Mouse (Mus musculus): ENCODE measurements around the gene Gigyf1. TPM values are rescaled to one million over a fixed set of nuclear protein-coding genes. Genes with fewer than 3 reads are reported as not detected.

The Gigyf1 gene
- polyA plus RNA-seq, 1 experiment from 2014 or later, result 9.5 TPM

DNA sequence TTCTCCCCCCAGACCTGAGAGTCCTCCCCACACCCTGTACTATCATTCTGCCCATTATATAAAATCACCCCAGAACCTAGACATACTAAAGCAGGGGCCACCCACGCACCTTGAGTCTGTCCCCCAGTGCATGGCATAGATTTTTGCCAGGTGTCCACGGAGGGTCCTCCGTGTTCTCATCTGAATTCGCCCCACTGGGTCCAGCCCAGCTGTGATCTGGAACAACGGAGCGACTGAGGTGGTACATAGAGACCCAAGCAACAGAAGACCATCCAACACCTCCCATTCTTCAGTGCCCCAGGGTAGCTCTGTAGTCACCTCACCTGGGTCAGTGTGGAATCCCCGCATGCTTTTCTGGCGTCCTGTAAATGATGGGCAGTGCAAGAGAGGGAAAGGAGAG lies 11.7 kb downstream of the Gigyf1 start:
- Histone ChIP-seq H3K4me2 (ENCODE audit: low read depth) (peak overlapping the region; percentile 69), H3K9ac (ENCODE audit: low read length) (peak overlapping the region; percentile 93), H3K4me3 (ENCODE audit: low read depth, low read length) (peak overlapping the region; percentile 89), H3K27ac (ENCODE audit: low read depth, low read length) (peak overlapping the region; percentile 94), H3K27me3 (ENCODE audit: control insufficient read depth, insufficient read depth, low read length) (no peaks in the 10 kb centered on the region), H3K4me1 (ENCODE audit: control insufficient read depth, insufficient read depth, low read length) (peaks cover 14% of the 10 kb centered on the region; the same call in 1 of the 2 replicates), H3K9me3 (ENCODE audit: control insufficient read depth, low read length) (no peaks in the 10 kb centered on the region), H3K36me3 (ENCODE audit: control insufficient read depth, insufficient read depth, low read length) (peaks cover 20% of the 10 kb centered on the region)
- 80% methylated on average over 8 of the region's 8 CpGs for WGBS
- no peak for ATAC-seq (ENCODE audit: insufficient read depth, low FRiP score, low TSS enrichment)
- DNase-seq (ENCODE audit: low spot score), result no peak

DNA sequence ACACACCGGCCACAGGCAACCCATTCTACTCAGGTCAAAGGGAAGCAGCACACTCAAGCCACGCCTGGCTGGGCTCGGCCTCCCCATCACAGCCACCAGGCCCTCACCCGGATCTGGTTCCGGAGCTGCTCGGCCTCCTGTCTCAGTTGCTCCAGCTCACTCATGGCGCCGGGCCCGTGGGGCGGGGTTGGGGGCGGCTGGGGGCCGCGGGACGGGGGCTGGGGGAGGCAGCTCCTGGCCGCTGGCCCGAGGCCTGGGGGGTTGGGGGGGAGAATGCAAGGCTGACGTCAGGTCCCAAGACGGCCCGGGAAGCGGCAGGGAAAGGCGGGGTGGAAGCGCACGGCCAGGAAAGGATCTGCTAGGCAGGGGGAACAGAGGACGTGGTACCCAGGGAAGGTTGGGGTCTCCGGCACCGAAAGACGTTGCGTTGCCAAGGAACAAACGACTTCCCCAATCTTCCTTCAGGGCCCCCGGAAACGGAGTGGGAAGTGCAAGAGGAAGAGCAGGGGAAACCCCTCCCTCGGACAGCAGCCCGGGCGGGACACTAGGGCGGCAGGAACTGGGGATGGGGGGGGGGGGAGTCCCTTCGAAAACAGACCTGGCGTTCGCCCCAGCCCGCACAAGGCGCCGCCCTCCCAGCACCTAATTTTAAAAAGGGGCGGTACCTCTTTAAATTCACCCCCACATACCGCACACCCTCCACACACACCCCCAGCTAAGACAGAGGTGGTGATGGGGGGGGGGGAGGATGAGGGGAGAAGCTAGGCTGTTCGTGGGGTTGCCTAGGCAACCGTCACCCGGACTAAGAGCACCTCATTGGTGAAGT lies 12.5 kb downstream of the Gigyf1 start:
- Histone ChIP-seq H3K9me3 (ENCODE audit: control insufficient read depth, low read length) (no peaks in the 10 kb centered on the region), H3K27me3 (ENCODE audit: control insufficient read depth, insufficient read depth, low read length) (no peaks in the 10 kb centered on the region), H3K36me3 (ENCODE audit: control insufficient read depth, insufficient read depth, low read length) (peaks cover 18% of the 10 kb centered on the region), H3K4me3 (ENCODE audit: low read depth, low read length) (peak overlapping the region; percentile 89), H3K4me2 (ENCODE audit: low read depth) (peak overlapping the region; percentile 69), H3K9ac (ENCODE audit: low read length) (peak overlapping the region; percentile 93), H3K4me1 (ENCODE audit: control insufficient read depth, insufficient read depth, low read length) (peaks cover 14% of the 10 kb centered on the region; the same call in 1 of the 2 replicates), H3K27ac (ENCODE audit: low read depth, low read length) (peak overlapping the region; percentile 94)
- WGBS, result under 1% methylated on average over 42 of the region's 46 CpGs
- DNase-seq (ENCODE audit: low spot score), result peak; percentile 91
- ATAC-seq (ENCODE audit: insufficient read depth, low FRiP score, low TSS enrichment), result peak; percentile 43

DNA sequence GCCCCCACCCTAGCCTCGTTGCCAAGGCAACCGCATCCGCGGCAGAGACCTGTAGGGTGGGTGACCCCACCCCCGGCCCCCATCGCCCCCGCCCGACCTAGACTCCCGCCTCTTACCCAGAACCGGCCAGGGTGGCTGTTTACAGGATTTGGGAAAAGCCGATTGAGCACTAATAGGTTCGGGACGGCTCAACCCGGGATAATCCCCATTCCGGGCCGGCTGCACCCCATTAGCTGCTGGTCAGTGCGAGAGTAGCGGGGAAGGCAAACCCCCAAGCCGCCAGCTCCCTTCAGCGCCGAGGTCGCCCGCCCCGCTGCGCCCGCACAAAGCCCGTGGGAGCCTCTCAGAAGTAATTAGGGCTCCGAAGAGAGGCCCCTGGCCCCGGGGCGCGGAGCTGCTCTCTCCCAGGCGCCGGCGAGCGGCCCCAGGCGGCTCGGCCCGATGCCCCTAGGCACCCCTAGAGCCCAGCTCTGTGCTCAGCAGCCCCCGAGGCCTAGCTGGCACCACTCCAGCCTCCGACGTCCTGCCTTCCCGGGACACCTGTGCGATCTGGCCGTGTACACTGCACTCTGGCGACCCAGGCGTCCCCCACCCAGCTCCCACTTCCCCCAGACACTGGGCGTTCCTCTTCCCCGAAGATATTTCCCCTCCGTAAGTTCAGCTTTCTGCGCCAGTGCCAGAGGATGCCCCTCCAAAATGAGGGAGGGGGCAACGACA lies 13.2 kb downstream of the Gigyf1 start:
- no peaks in the 10 kb centered on the region for H3K9me3 ChIP-seq (ENCODE audit: control insufficient read depth, low read length)
- DNase-seq (ENCODE audit: low spot score) (peak; percentile 67), ATAC-seq (ENCODE audit: insufficient read depth, low FRiP score, low TSS enrichment) (peak; percentile 17)
- H3K27ac ChIP-seq (ENCODE audit: low read depth, low read length), result peak overlapping the region; percentile 94
- peak overlapping the region; percentile 93 for H3K9ac ChIP-seq (ENCODE audit: low read length)
- H3K27me3 ChIP-seq (ENCODE audit: control insufficient read depth, insufficient read depth, low read length), result no peaks in the 10 kb centered on the region
- H3K4me2 ChIP-seq (ENCODE audit: low read depth), result peak overlapping the region; percentile 69
- H3K36me3 ChIP-seq (ENCODE audit: control insufficient read depth, insufficient read depth, low read length), result peaks cover 15% of the 10 kb centered on the region
- peak overlapping the region; percentile 89 for H3K4me3 ChIP-seq (ENCODE audit: low read depth, low read length)
- WGBS, result under 1% methylated on average over 49 of the region's 51 CpGs
- H3K4me1 ChIP-seq (ENCODE audit: control insufficient read depth, insufficient read depth, low read length), result peaks cover 14% of the 10 kb centered on the region; the same call in 1 of the 2 replicates

DNA sequence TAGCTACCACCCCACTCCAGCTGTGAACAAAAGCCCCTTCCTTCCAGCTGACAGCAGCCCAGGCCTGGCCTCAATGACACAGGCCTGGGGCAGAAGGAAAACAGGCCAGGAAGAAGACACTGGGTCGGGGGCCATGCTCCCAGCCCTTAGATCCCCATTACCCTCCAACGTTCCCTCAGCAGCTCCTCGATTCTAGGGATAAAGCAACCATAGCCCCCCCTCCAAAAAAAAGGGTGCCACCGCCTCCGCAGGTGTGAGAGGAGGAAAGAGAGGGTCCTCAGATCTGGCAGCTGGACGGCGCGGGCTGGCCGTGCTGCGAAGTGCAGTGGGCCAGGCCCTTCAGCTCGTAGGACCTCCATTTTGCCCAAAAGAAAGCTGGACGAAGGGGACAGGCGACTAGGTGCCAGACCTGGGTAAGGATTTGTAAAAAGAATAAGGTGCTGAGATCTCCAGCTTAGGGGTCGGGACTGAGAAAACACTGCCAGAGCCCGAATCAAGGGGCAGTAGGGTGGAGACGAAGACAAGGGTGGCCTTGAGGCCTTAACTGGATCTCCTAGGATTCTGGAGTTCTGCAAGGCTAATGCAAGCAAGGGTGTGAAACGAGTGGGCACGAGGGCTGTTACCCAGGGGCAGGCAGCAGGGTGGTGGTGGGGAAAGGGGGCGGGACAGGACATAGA lies 13.9 kb downstream of the Gigyf1 start:
- no peak for ATAC-seq (ENCODE audit: insufficient read depth, low FRiP score, low TSS enrichment)
- Histone ChIP-seq H3K4me3 (ENCODE audit: low read depth, low read length) (peak overlapping the region; percentile 89), H3K4me2 (ENCODE audit: low read depth) (peak overlapping the region; percentile 69), H3K9ac (ENCODE audit: low read length) (peak overlapping the region; percentile 93), H3K27me3 (ENCODE audit: control insufficient read depth, insufficient read depth, low read length) (no peaks in the 10 kb centered on the region), H3K9me3 (ENCODE audit: control insufficient read depth, low read length) (no peaks in the 10 kb centered on the region), H3K27ac (ENCODE audit: low read depth, low read length) (peak overlapping the region; percentile 94), H3K36me3 (ENCODE audit: control insufficient read depth, insufficient read depth, low read length) (peaks cover 13% of the 10 kb centered on the region), H3K4me1 (ENCODE audit: control insufficient read depth, insufficient read depth, low read length) (peaks cover 14% of the 10 kb centered on the region; the same call in 1 of the 2 replicates)
- WGBS, result 1% methylated on average over 19 of the region's 19 CpGs
- DNase-seq (ENCODE audit: low spot score), result peak; percentile 49

DNA sequence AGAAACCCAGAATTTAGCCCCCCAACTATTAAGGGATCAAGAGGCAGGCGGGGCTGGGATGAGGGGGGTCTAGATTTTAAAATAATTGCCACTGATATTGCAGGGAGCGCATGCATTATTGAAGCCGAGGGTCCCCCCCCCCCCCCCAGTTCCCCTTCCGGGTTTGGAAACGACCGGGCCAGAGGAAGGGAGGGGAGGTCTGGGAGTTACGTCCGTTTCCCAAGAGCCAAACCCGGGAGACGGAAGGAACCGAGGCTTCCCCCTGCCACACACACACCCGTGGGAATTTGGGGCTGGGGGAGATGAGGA lies 14.4 kb downstream of the Gigyf1 start:
- Histone ChIP-seq H3K27ac (ENCODE audit: low read depth, low read length) (peak overlapping the region; percentile 94), H3K4me2 (ENCODE audit: low read depth) (peak overlapping the region; percentile 69), H3K36me3 (ENCODE audit: control insufficient read depth, insufficient read depth, low read length) (peaks cover 13% of the 10 kb centered on the region), H3K4me3 (ENCODE audit: low read depth, low read length) (peak overlapping the region; percentile 89), H3K4me1 (ENCODE audit: control insufficient read depth, insufficient read depth, low read length) (peaks cover 14% of the 10 kb centered on the region; the same call in 1 of the 2 replicates), H3K9ac (ENCODE audit: low read length) (peak overlapping the region; percentile 93), H3K27me3 (ENCODE audit: control insufficient read depth, insufficient read depth, low read length) (no peaks in the 10 kb centered on the region), H3K9me3 (ENCODE audit: control insufficient read depth, low read length) (no peaks in the 10 kb centered on the region)
- no peak for ATAC-seq (ENCODE audit: insufficient read depth, low FRiP score, low TSS enrichment)
- 0% methylated on average over 10 of the region's 12 CpGs for WGBS
- DNase-seq (ENCODE audit: low spot score), result no peak

DNA sequence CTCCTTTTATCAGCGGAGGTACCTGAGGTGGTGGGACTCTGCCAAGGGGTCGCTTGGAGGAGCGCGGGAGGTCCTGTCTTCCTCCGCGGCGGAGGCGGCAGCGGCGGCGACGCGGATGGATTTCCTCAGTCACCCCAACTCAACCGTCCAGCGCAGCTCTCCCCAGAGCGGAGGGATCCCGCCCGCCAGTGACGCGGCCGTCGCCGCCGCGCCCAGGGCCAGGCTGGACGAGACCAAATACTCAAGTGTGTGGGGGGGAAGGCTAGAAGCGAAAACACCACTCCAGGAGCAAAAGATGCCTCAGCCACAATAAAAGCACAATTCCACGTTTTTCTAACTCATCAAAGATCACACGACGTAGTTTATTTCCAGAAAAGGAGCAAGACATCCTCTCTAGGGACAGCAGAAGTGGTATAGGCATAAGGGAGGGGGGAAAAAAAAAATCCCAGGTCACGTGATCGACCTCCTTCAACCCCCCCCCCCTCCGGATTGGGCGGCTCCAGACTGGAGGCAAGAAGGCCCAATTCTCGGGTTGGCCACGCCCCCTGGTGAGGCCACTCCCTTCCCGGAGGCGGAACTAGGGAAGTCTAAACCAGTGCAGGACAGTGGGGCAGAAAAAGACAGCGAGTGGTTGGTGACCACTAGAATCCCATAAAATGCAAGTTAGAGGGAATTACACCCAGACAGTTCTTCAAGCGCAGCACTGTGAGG lies 14.9 kb downstream of the Gigyf1 start, which contains the start of the genes Epo and Gnb2:
TSS of gene Epo (minus strand) at position 126 of the 711 bp plus-strand sequence.
TSS of gene Gnb2 (minus strand) at position 394 of the 711 bp plus-strand sequence.
- peaks cover 14% of the 10 kb centered on the region; the same call in 1 of the 2 replicates for H3K4me1 ChIP-seq (ENCODE audit: control insufficient read depth, insufficient read depth, low read length)
- peak within 1 kb of the TSS; percentile 89 for H3K4me3 ChIP-seq (ENCODE audit: low read depth, low read length)
- DNase-seq (ENCODE audit: low spot score) (peak; percentile 98), ATAC-seq (ENCODE audit: insufficient read depth, low FRiP score, low TSS enrichment) (peak; percentile 61)
- H3K27ac ChIP-seq (ENCODE audit: low read depth, low read length), result peak within 1 kb of the TSS; percentile 94
- H3K9ac ChIP-seq (ENCODE audit: low read length), result peak within 1 kb of the TSS; percentile 93
- H3K4me2 ChIP-seq (ENCODE audit: low read depth), result peak within 1 kb of the TSS; percentile 69
- under 1% methylated on average over 38 of the region's 40 CpGs for WGBS
- H3K9me3 ChIP-seq (ENCODE audit: control insufficient read depth, low read length), result no peaks in the 10 kb centered on the region
- peaks cover 10% of the 10 kb centered on the region for H3K36me3 ChIP-seq (ENCODE audit: control insufficient read depth, insufficient read depth, low read length)
- H3K27me3 ChIP-seq (ENCODE audit: control insufficient read depth, insufficient read depth, low read length), result no peaks in the 10 kb centered on the region

DNA sequence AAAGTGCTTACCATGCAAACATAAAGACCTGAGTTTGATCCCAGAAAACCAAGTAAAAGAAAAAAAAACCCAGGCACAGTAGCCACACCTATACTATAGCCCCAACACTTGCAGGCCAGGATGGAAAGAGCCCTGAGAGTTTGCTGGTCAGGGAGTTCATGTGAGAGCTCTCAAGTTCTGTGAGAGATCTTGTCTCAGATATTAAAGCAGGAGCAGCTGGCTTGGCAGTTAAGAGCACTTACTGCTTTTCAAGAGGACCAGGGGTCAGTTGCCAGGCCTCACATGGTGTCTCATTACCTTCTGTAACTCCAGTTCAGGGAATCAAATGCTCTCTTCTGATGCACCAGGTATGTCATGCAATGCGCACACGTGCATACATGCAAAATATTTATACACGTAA lies 16.4 kb downstream of the Gigyf1 start:
- H3K4me1 ChIP-seq (ENCODE audit: control insufficient read depth, insufficient read depth, low read length), result peaks cover 7% of the 10 kb centered on the region; the same call in 1 of the 2 replicates
- H3K36me3 ChIP-seq (ENCODE audit: control insufficient read depth, insufficient read depth, low read length), result peaks cover under 1% of the 10 kb centered on the region; the same call in 1 of the 2 replicates
- DNase-seq (ENCODE audit: low spot score) (no peak), ATAC-seq (ENCODE audit: insufficient read depth, low FRiP score, low TSS enrichment) (no peak)
- no peak overlapping the region for H3K4me3 ChIP-seq (ENCODE audit: low read depth, low read length)
- H3K27me3 ChIP-seq (ENCODE audit: control insufficient read depth, insufficient read depth, low read length), result no peaks in the 10 kb centered on the region
- no peak overlapping the region for H3K9ac ChIP-seq (ENCODE audit: low read length)
- WGBS, result 86% methylated on average over 3 of the region's 3 CpGs
- no peaks in the 10 kb centered on the region for H3K9me3 ChIP-seq (ENCODE audit: control insufficient read depth, low read length)
- no peak overlapping the region for H3K4me2 ChIP-seq (ENCODE audit: low read depth)
- H3K27ac ChIP-seq (ENCODE audit: low read depth, low read length), result no peak overlapping the region

DNA sequence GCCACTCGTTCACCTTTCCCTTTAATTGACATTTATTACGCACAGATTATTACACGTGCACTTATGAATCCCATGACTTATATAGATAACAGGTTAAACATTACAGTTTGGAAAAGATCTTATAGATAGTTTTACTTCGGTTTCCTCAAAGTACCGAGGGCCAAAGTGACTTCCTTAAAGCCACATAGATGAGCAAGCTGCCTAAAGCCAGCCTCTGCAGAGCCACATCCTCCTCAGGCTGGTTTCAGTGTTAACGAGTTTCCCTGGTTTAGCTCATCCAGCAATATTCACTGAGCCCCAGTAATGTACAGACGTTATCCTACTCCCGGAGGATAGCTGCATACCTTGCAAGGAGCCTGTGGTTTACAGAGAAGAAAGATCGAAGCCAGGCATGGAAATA lies 17.0 kb downstream of the Gigyf1 start:
- DNase-seq (ENCODE audit: low spot score) (no peak), ATAC-seq (ENCODE audit: insufficient read depth, low FRiP score, low TSS enrichment) (no peak)
- Histone ChIP-seq H3K9ac (ENCODE audit: low read length) (no peak overlapping the region), H3K4me1 (ENCODE audit: control insufficient read depth, insufficient read depth, low read length) (peaks cover 2% of the 10 kb centered on the region; the same call in 1 of the 2 replicates), H3K27ac (ENCODE audit: low read depth, low read length) (no peak overlapping the region), H3K4me2 (ENCODE audit: low read depth) (no peak overlapping the region), H3K36me3 (ENCODE audit: control insufficient read depth, insufficient read depth, low read length) (no peaks in the 10 kb centered on the region), H3K27me3 (ENCODE audit: control insufficient read depth, insufficient read depth, low read length) (no peaks in the 10 kb centered on the region), H3K4me3 (ENCODE audit: low read depth, low read length) (no peak overlapping the region), H3K9me3 (ENCODE audit: control insufficient read depth, low read length) (no peaks in the 10 kb centered on the region)
- 84% methylated on average over 9 of the region's 9 CpGs for whole genome bisulfite sequencing

All from neural tube, embryonic 11.5 days (tissue).